Comparison of ENCODE assay signal across 17 mouse cellular contexts in genomic region chr17:75120071-75120470, GRCm38 (mm10).
DNase-seq lines count a peak whose midpoint lies in the region; ATAC-seq and TF ChIP-seq lines count a peak whose summit lies in the region.
"Had no signal": no experiment of that assay in that cellular context is flagged by ENCODE, and none has a peak within 500 bp of the region (broad histone marks: within the 10 kb centered on the region; RNA-seq: fewer than 3 reads in every experiment).

No protein-coding gene starts in this region.

- peak; percentile 25 for DNase-seq in embryo, embryonic 11 days
- DNase-seq in embryo, embryonic 10 days (ENCODE audit: low spot score) = no peak
- peak; percentile 39 to 53 for DNase-seq in kidney, postnatal 4 days
- DNase-seq in kidney, postnatal 14 days = no peak
- no peak for DNase-seq in midbrain, postnatal 0 days (ENCODE audit: low spot score)
- no peak for DNase-seq in frontal cortex, postnatal 10 days (ENCODE audit: low spot score in 2 of 2)
- DNase-seq in spleen, postnatal 4 days (ENCODE audit: low spot score in 2 of 2) = no peak
- DNase-seq: cerebellum, adult 11-12 months; kidney, adult 18-20 months; lung, adult 2 months; right cerebral cortex, postnatal 25 days had no signal

- no peak overlapping the region for H3K4me3 ChIP-seq in midbrain, postnatal 0 days (ENCODE audit: low read depth, low read length)
- no peak overlapping the region for H3K4me3 ChIP-seq in midbrain, embryonic 13.5 days (replicated peaks)
- H3K4me3 ChIP-seq: forebrain, embryonic 10.5 days; hindbrain, embryonic 13.5 days; limb, embryonic 15.5 days; midbrain, embryonic 12.5 days had no signal

- no peaks in the 10 kb centered on the region for H3K9me3 ChIP-seq in midbrain, postnatal 0 days (ENCODE audit: low read length)
- H3K9me3 ChIP-seq in midbrain, embryonic 13.5 days = no peaks in the 10 kb centered on the region
- H3K9me3 ChIP-seq: forebrain, embryonic 10.5 days; hindbrain, embryonic 13.5 days; limb, embryonic 15.5 days; midbrain, embryonic 12.5 days had no signal

- 45% methylated on average over 6 of the region's 6 CpGs for WGBS in midbrain, postnatal 0 days
- WGBS in midbrain, embryonic 13.5 days = 34% methylated on average over 6 of the region's 6 CpGs

- no peak for ATAC-seq in midbrain, postnatal 0 days (ENCODE audit: low FRiP score)
- ATAC-seq in midbrain, embryonic 13.5 days = no peak
- ATAC-seq: Patski had no signal

- H3K27ac ChIP-seq in midbrain, postnatal 0 days (ENCODE audit: low read depth, low read length) = no peak overlapping the region
- no peak overlapping the region for H3K27ac ChIP-seq in midbrain, embryonic 13.5 days
- H3K27ac ChIP-seq: forebrain, embryonic 10.5 days; hindbrain, embryonic 13.5 days; limb, embryonic 15.5 days; midbrain, embryonic 12.5 days had no signal

- H3K36me3 ChIP-seq in midbrain, postnatal 0 days (ENCODE audit: insufficient read depth, low read length) = no peaks in the 10 kb centered on the region
- H3K36me3 ChIP-seq in midbrain, embryonic 13.5 days = no peaks in the 10 kb centered on the region
- H3K36me3 ChIP-seq: forebrain, embryonic 10.5 days; hindbrain, embryonic 13.5 days; limb, embryonic 15.5 days; midbrain, embryonic 12.5 days had no signal

- TF ChIP-seq CTCF in midbrain, postnatal 0 days (IDR thresholded peaks at IDR 0.05) = peak; percentile 36; the same call in 1 of the 2 replicates

- no peaks in the 10 kb centered on the region for H3K4me1 ChIP-seq in midbrain, postnatal 0 days (ENCODE audit: insufficient read depth, low read length)
- no peaks in the 10 kb centered on the region for H3K4me1 ChIP-seq in midbrain, embryonic 13.5 days (replicated peaks)

- no peak overlapping the region for H3K9ac ChIP-seq in midbrain, postnatal 0 days (replicated peaks; ENCODE audit: low read length, poor library complexity, severe bottlenecking)
- no peak overlapping the region for H3K9ac ChIP-seq in midbrain, embryonic 13.5 days (replicated peaks)
- H3K9ac ChIP-seq: hindbrain, embryonic 13.5 days; limb, embryonic 15.5 days; midbrain, embryonic 12.5 days had no signal

- no peaks in the 10 kb centered on the region for H3K27me3 ChIP-seq in midbrain, postnatal 0 days (ENCODE audit: insufficient read depth, low read length)
- H3K27me3 ChIP-seq in midbrain, embryonic 13.5 days = no peaks in the 10 kb centered on the region
- H3K27me3 ChIP-seq: hindbrain, embryonic 13.5 days; limb, embryonic 15.5 days; midbrain, embryonic 12.5 days; Patski had no signal

- no peak overlapping the region for H3K4me2 ChIP-seq in midbrain, postnatal 0 days (ENCODE audit: low read depth, low read length, poor library complexity, severe bottlenecking)
- H3K4me2 ChIP-seq in midbrain, embryonic 13.5 days (replicated peaks) = no peak overlapping the region
- H3K4me2 ChIP-seq: hindbrain, embryonic 13.5 days; limb, embryonic 15.5 days; midbrain, embryonic 12.5 days had no signal

Comparison
In these comparisons a context has a peak if more than half of its experiments do, and no peak if none do; other contexts are left out.
1. DNase-seq: peak in embryo, embryonic 11 days (single experiment) and kidney, postnatal 4 days (2 of 2); none in embryo, embryonic 10 days (single experiment), kidney, postnatal 14 days (single experiment), midbrain, postnatal 0 days (single experiment), frontal cortex, postnatal 10 days (0 of 2) and spleen, postnatal 4 days (0 of 2).